Mouse (Mus musculus): ENCODE results near the gene Nos1ap. TPM values are rescaled to one million over a fixed set of nuclear protein-coding genes. Genes with fewer than 3 reads are reported as not detected.

Gene Nos1ap
- polyA plus RNA-seq, 1 experiment from 2014 or later, result 7.6 TPM

GRCm38 (mm10) chr1:170549059-170549458, 40.6 kb downstream of the Nos1ap start:
- in situ Hi-C loops (cut with MboI; ENCODE audit: low pct_unique_long_range_greater_than_20kb), result no loop called here
- no peak for TF ChIP-seq CTCF (IDR thresholded peaks at IDR 0.05)
- CTCF ChIA-PET, result no interaction called here
- H3K27me3 ChIP-seq, result no peaks in the 10 kb centered on the region
- DNase-seq (ENCODE audit: low read depth, low spot score), result peak; percentile 75
- POLR2A ChIA-PET, result no interaction called here
- ATAC-seq, result no peak

DNA sequence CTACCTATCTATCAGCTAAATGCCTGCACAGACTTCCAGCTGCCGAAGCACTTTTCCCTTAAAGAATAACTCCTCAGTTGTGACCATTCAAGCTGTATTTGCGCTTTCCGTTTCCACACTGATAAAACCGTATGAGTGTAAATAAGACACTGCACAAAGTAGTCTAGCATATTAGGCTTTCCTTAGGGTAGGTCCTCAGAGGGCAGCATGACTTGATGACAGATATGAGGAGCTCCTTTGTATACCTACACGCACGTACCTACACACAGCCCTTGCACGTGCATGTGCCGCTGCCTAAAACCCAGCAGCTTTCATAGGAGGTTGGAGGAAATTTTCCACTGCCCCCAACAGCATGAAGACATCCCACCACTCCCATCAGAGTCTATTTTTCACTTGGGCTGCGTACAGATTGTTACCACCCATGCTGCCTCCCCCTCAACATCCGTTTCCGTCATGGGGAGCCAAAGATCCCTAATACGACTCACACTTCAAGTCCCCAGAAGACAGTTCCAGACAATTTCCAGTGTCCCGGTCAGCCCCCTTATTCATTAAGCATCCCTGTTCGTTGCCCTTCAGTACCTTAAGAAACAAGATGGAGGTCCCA, 41.4 kb downstream of the Nos1ap start:
- ATAC-seq (no peak), DNase-seq (ENCODE audit: low read depth, low spot score) (no peak)
- in situ Hi-C loops (cut with MboI; ENCODE audit: low pct_unique_long_range_greater_than_20kb), result no loop called here
- CTCF ChIA-PET, result no interaction called here
- H3K27me3 ChIP-seq, result no peaks in the 10 kb centered on the region
- POLR2A ChIA-PET, result interaction anchor here (0.5 to 0.9 kb wide), 2 partner anchors 38 to 56 kb away, joined by 3 to 8 read pairs; no protein-coding TSS in a partner anchor
- TF ChIP-seq CTCF (IDR thresholded peaks at IDR 0.05), result no peak

- ChIA-PET POLR2A (no interaction called here), CTCF (interaction anchor here (1.1 kb wide), 1 partner anchor 11 kb away, joined by 4 read pairs; no protein-coding TSS in a partner anchor)
- in situ Hi-C loops (cut with MboI; ENCODE audit: low pct_unique_long_range_greater_than_20kb), result no loop called here
- ATAC-seq (no peak), DNase-seq (ENCODE audit: low read depth, low spot score) (no peak)
- TF ChIP-seq CTCF (IDR thresholded peaks at IDR 0.05), result no peak
- no peaks in the 10 kb centered on the region for H3K27me3 ChIP-seq
These were observed 43.4 kb downstream of the Nos1ap start for GRCm38 (mm10) chr1:170546297-170546696.

GRCm38 (mm10) chr1:170545286-170545685, 44.4 kb downstream of the Nos1ap start:
- no peaks in the 10 kb centered on the region for H3K27me3 ChIP-seq
- ChIA-PET CTCF (no interaction called here), POLR2A (no interaction called here)
- DNase-seq (ENCODE audit: low read depth, low spot score) (no peak), ATAC-seq (no peak)
- TF ChIP-seq CTCF (IDR thresholded peaks at IDR 0.05), result no peak
- in situ Hi-C loops (cut with MboI; ENCODE audit: low pct_unique_long_range_greater_than_20kb), result no loop called here

DNA sequence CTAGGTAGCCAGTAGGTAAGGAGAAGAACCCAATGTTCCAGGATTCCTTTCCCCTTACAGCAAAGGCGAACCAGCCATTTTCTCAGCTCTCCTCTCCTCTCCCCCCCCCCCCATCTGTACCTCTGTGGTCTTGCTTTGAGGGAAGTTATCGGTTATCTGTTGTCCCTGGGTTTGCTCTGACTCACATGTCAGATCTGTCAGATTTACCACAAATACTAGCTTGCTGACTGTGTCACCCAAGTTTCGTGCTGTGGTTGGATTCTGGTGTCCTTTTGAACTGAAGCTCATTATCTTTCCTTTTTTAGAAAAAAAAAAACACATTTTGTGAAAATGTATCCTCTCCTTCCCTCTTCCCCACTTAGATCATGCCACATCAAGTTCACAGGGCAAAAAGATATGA, 50.2 kb downstream of the Nos1ap start:
- POLR2A ChIA-PET, result interaction anchor here (1.0 kb wide), 1 partner anchor 84 kb away, joined by 3 read pairs; no protein-coding TSS in a partner anchor
- CTCF ChIA-PET, result interaction anchor here (0.7 to 2.1 kb wide), 2 partner anchors 12 to 14 kb away, joined by 3 to 7 read pairs; no protein-coding TSS in a partner anchor
- DNase-seq (ENCODE audit: low read depth, low spot score), result no peak
- TF ChIP-seq CTCF (IDR thresholded peaks at IDR 0.05), result no peak
- H3K27me3 ChIP-seq, result no peaks in the 10 kb centered on the region
- in situ Hi-C loops (cut with MboI; ENCODE audit: low pct_unique_long_range_greater_than_20kb), result no loop called here
- no peak for ATAC-seq

DNA sequence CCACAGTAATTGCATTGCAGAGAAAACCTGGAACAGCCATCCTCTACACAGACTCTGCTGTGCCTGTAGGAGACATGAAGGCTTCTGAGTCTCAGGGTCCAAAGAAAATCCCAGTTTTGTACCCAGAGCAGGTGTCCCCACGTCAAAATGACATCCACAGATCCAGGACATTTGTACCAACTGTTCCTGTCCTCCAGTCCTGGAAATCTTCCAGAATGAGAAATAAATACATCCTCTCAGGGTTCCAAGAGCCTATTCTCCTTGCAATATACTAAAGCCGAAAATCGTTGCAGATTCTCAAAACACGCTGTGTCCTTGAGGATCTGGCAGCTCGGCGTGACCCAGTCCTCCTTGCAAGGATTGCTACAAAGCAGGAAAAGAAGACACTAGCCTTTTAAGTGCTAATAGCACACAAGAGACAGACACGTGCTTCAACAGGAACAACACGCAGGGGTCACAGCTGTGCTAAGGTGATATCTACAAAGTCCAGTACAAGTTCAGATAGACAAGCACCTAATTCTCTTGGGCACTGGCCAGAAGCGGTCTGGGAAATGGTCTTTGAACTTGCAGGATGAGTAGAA, 51.1 kb downstream of the Nos1ap start:
- TF ChIP-seq CTCF (IDR thresholded peaks at IDR 0.05), result no peak
- POLR2A ChIA-PET, result interaction anchor here (1.0 kb wide), 1 partner anchor 85 kb away, joined by 3 read pairs; no protein-coding TSS in a partner anchor
- CTCF ChIA-PET, result interaction anchor here (1.1 kb wide), 1 partner anchor 28 kb away, joined by 3 read pairs; no protein-coding TSS in a partner anchor
- H3K27me3 ChIP-seq, result no peaks in the 10 kb centered on the region
- no peak for DNase-seq (ENCODE audit: low read depth, low spot score)
- ATAC-seq, result no peak
- in situ Hi-C loops (cut with MboI; ENCODE audit: low pct_unique_long_range_greater_than_20kb), result no loop called here

GRCm38 (mm10) chr1:170536344-170536743, 53.3 kb downstream of the Nos1ap start:
- ATAC-seq (no peak), DNase-seq (ENCODE audit: low read depth, low spot score) (no peak)
- CTCF ChIA-PET, result interaction anchor here (1.0 to 1.7 kb wide), 2 partner anchors 10 to 14 kb away, joined by 3 to 4 read pairs; no protein-coding TSS in a partner anchor
- no peaks in the 10 kb centered on the region for H3K27me3 ChIP-seq
- in situ Hi-C loops (cut with MboI; ENCODE audit: low pct_unique_long_range_greater_than_20kb), result no loop called here
- POLR2A ChIA-PET, result no interaction called here
- TF ChIP-seq CTCF (IDR thresholded peaks at IDR 0.05), result no peak

DNA sequence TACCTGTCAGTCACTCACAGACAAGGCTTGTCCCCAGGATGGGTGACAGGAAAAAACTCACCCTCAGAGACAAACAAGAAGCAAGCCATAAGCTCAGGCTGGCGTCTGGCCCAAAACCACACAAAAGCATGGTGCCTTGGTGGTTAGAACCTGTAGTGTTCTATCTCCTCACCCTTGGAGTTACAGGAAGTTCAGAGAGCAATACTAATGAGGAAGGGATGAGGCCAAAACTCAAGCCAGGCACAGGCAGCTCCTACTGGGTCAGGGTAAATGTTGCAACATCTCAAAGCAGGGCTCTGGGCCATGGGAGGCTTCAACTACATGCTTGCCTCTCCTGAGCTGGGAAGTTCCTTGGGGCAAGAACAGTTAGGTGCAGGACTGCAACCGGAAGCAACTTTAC, 54.4 kb downstream of the Nos1ap start:
- TF ChIP-seq CTCF (IDR thresholded peaks at IDR 0.05), result no peak
- H3K27me3 ChIP-seq, result no peaks in the 10 kb centered on the region
- no peak for DNase-seq (ENCODE audit: low read depth, low spot score)
- ChIA-PET POLR2A (no interaction called here), CTCF (interaction anchor here (0.8 to 1.7 kb wide), 4 partner anchors 11 to 104 kb away, joined by 3 to 4 read pairs (median 3); no protein-coding TSS in a partner anchor)
- in situ Hi-C loops (cut with MboI; ENCODE audit: low pct_unique_long_range_greater_than_20kb), result no loop called here
- peak; percentile 56 for ATAC-seq

DNA sequence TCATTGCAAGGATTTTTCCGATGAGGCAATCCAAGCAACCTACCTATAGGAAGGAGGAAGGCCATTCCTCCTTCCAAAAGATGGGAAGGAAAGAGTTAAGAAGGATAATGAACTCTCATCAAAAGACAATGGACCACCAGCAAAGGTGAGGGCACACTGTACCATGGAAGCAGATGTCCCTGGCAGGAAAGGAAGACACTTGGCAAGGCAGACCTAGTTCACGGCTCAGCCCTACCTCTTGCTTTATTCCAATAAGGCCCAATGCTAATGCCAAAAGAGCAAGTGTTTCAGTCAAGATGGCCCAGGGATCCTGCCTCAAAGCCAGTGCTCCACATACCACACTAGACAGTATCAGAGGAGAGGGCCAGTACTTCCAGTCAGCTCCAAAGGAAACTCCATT, 58.4 kb downstream of the Nos1ap start:
- no peak for TF ChIP-seq CTCF (IDR thresholded peaks at IDR 0.05)
- DNase-seq (ENCODE audit: low read depth, low spot score) (no peak), ATAC-seq (no peak)
- no peaks in the 10 kb centered on the region for H3K27me3 ChIP-seq
- in situ Hi-C loops (cut with MboI; ENCODE audit: low pct_unique_long_range_greater_than_20kb), result no loop called here
- ChIA-PET CTCF (interaction anchor here (2.4 kb wide), 1 partner anchor 11 kb away, joined by 6 read pairs; no protein-coding TSS in a partner anchor), POLR2A (no interaction called here)

GRCm38 (mm10) chr1:170530456-170530855, 59.2 kb downstream of the Nos1ap start:
- CTCF ChIA-PET, result interaction anchor here (2.4 kb wide), 1 partner anchor 12 kb away, joined by 6 read pairs; no protein-coding TSS in a partner anchor
- no peak for DNase-seq (ENCODE audit: low read depth, low spot score)
- TF ChIP-seq CTCF (IDR thresholded peaks at IDR 0.05), result no peak
- in situ Hi-C loops (cut with MboI; ENCODE audit: low pct_unique_long_range_greater_than_20kb), result no loop called here
- POLR2A ChIA-PET, result no interaction called here
- no peak for ATAC-seq
- no peaks in the 10 kb centered on the region for H3K27me3 ChIP-seq

DNA sequence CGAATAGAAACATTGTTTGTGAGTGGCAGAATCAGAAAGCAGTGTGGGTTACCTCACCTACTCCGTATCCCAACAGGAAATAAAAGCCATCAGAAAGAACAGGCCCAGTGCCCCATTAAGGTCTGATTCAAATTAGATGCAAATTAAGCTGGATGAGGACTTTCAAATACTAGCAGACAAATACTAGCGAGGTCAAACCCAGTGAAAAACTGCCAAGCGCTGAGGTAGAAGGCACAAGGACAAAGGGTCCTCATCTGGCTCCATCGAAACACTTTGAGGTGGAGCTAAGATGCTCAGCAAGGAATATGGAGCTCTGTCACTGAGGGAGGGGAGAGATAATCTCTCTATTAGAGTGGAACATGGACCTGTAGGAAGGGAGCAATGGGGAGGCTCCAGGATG, 66.8 kb downstream of the Nos1ap start:
- TF ChIP-seq CTCF (IDR thresholded peaks at IDR 0.05), result no peak
- ATAC-seq, result no peak
- H3K27me3 ChIP-seq, result no peaks in the 10 kb centered on the region
- DNase-seq (ENCODE audit: low read depth, low spot score), result no peak
- POLR2A ChIA-PET, result no interaction called here
- in situ Hi-C loops (cut with MboI; ENCODE audit: low pct_unique_long_range_greater_than_20kb), result no loop called here
- CTCF ChIA-PET, result interaction anchor here (1.0 kb wide), 1 partner anchor 12 kb away, joined by 3 read pairs; no protein-coding TSS in a partner anchor
